Mouse (Mus musculus): Measurements from ENCODE around the gene Rassf1. TPM values are rescaled to one million over a fixed set of nuclear protein-coding genes. Genes with fewer than 3 reads are reported as not detected.

Rassf1 gene
- polyA plus RNA-seq, 1 experiment from 2014 or later, result 44.0 TPM

DNA sequence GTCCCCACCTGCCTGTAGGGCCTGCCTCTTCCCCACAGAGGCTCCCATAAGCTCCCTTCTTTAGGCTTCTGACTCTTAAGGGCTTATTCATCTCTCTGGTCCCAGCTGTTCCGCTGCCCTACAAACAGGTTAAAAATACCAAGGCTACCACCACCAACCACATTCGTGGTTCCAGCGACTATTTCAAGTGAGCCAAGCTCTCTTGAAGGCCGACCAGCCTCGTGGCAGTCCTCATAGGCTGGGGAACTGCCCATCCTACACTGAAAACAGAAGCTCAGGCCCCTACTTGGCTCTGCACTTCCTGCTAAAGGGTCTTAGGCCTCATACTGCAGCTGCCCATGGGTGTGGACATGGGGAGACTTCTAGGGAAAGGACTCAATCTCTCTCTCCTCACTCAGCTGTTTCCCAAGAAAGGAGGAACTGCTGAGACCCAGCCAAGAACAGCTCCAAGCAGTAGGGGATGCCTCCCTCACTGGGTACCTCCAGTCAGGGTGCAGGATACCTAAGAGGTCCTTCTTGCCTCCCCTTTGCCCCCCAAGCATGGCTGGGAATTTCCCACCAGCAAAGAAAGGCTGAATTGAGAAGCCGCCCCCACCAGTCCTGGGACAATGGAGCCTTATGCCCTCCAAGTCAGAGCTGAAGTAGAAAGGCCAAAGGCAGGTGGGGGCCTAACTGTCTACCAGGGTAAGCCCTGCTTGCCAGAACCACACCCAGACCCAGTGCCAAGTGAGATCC, 60.3 kb downstream of the Rassf1 start:
- H3K27ac ChIP-seq (ENCODE audit: low read depth, low read length), result peak overlapping the region; percentile 86
- no peaks in the 10 kb centered on the region for H3K9me3 ChIP-seq (ENCODE audit: control insufficient read depth, low read length)
- no peaks in the 10 kb centered on the region for H3K27me3 ChIP-seq (ENCODE audit: control insufficient read depth, insufficient read depth, low read length)
- DNase-seq (ENCODE audit: low spot score, missing footprints), result no peak
- 75% methylated on average over 6 of the region's 6 CpGs for WGBS
- peaks cover 25% of the 10 kb centered on the region for H3K36me3 ChIP-seq (ENCODE audit: control insufficient read depth, insufficient read depth, low read length)
- peaks cover 47% of the 10 kb centered on the region for H3K4me1 ChIP-seq (ENCODE audit: control insufficient read depth, insufficient read depth, low read length)
- ATAC-seq (ENCODE audit: low FRiP score), result no peak
- H3K9ac ChIP-seq (ENCODE audit: low read length), result peak overlapping the region; percentile 72
- peak overlapping the region; percentile 43 for H3K4me2 ChIP-seq
- no peak overlapping the region for H3K4me3 ChIP-seq (ENCODE audit: low read depth, low read length)

Other genes with a start within 250 kb of the Rassf1 start
- 9.9 and 10.7 TPM in 2 replicates for gene Hemk1, start 213.2 kb upstream of the Rassf1 start, polyA plus RNA-seq (2014; fragmentation: Nextera tagmentation; extraction: Ambion mirVana)
- 2.0 and 2.3 TPM in 2 replicates for gene 6430571L13Rik, start 211.0 kb upstream of the Rassf1 start, polyA plus RNA-seq (2014; fragmentation: Nextera tagmentation; extraction: Ambion mirVana)
- 1.3 and 1.7 TPM in 2 replicates for gene Cacna2d2, start 151.9 kb upstream of the Rassf1 start, polyA plus RNA-seq (2014; fragmentation: Nextera tagmentation; extraction: Ambion mirVana)
- gene Tmem115, start 17.6 kb upstream of the Rassf1 start, polyA plus RNA-seq (2014; fragmentation: Nextera tagmentation; extraction: Ambion mirVana), result 40.9 and 44.6 TPM in 2 replicates
- 18.3 and 18.9 TPM in 2 replicates for gene Cyb561d2, start 9.4 kb upstream of the Rassf1 start, polyA plus RNA-seq (2014; fragmentation: Nextera tagmentation; extraction: Ambion mirVana)
- gene Nprl2, start 9.3 kb upstream of the Rassf1 start, polyA plus RNA-seq (2014; fragmentation: Nextera tagmentation; extraction: Ambion mirVana), result 39.1 and 43.3 TPM in 2 replicates
- gene Zmynd10, start 4.3 kb upstream of the Rassf1 start, polyA plus RNA-seq (2014; fragmentation: Nextera tagmentation; extraction: Ambion mirVana), result 0.33 and 0.49 TPM in 2 replicates
- 94.5 and 94.6 TPM in 2 replicates for gene Tusc2, start 11.7 kb downstream of the Rassf1 start, polyA plus RNA-seq (2014; fragmentation: Nextera tagmentation; extraction: Ambion mirVana)
- 129 and 132 TPM in 2 replicates for gene Hyal2, start 16.4 kb downstream of the Rassf1 start, polyA plus RNA-seq (2014; fragmentation: Nextera tagmentation; extraction: Ambion mirVana)
- gene Hyal1, start 25.4 kb downstream of the Rassf1 start, polyA plus RNA-seq (2014; fragmentation: Nextera tagmentation; extraction: Ambion mirVana), result 3.9 and 4.8 TPM in 2 replicates
- 8.4 and 11.1 TPM in 2 replicates for gene Naa80, start 27.3 kb downstream of the Rassf1 start, polyA plus RNA-seq (2014; fragmentation: Nextera tagmentation; extraction: Ambion mirVana)
- gene Hyal3, start 29.3 kb downstream of the Rassf1 start, polyA plus RNA-seq (2014; fragmentation: Nextera tagmentation; extraction: Ambion mirVana), result 0.33 and 0.47 TPM in 2 replicates
- gene Ifrd2, start 36.1 kb downstream of the Rassf1 start, polyA plus RNA-seq (2014; fragmentation: Nextera tagmentation; extraction: Ambion mirVana), result 24.2 and 28.2 TPM in 2 replicates
- gene Sema3b, start 57.7 kb downstream of the Rassf1 start, polyA plus RNA-seq (2014; fragmentation: Nextera tagmentation; extraction: Ambion mirVana), result 1.3 and 2.1 TPM in 2 replicates
- 578 and 581 TPM in 2 replicates for gene Gnai2, start 83.8 kb downstream of the Rassf1 start, polyA plus RNA-seq (2014; fragmentation: Nextera tagmentation; extraction: Ambion mirVana)
- gene Slc38a3, start 118.0 kb downstream of the Rassf1 start, polyA plus RNA-seq (2014; fragmentation: Nextera tagmentation; extraction: Ambion mirVana), result 11.2 and 11.7 TPM in 2 replicates
- 1.1 and 1.4 TPM in 2 replicates for gene Gnat1, start 128.2 kb downstream of the Rassf1 start, polyA plus RNA-seq (2014; fragmentation: Nextera tagmentation; extraction: Ambion mirVana)
- 9.6 and 11.9 TPM in 2 replicates for gene Sema3f, start 158.9 kb downstream of the Rassf1 start, polyA plus RNA-seq (2014; fragmentation: Nextera tagmentation; extraction: Ambion mirVana)
- gene Rbm5, start 219.4 kb downstream of the Rassf1 start, polyA plus RNA-seq (2014; fragmentation: Nextera tagmentation; extraction: Ambion mirVana), result 186 and 191 TPM in 2 replicates

All from midbrain, embryonic 11.5 days (tissue).